Mouse (Mus musculus) liver, adult 2 months (tissue): ENCODE measurements around the gene Thsd7b. TPM values are rescaled to one million over a fixed set of nuclear protein-coding genes. Genes with fewer than 3 reads are reported as not detected.

ENCODE experiments used
- DNase-seq: peaks from one replicate; pipeline ENCODE4 v3.0.0-alpha.2; 2011; ENCODE audit warnings: low read depth, low spot score; ENCODE audit errors: extremely low read depth
- H3K27ac ChIP-seq: fragments of 200-500 bp; replicated peaks from 2 replicates; pipeline ENCODE4 v1.5.1; 2012; ENCODE audit warnings: low read depth, mild to moderate bottlenecking, control low read depth, inconsistent platforms, low read length; ENCODE audit not compliant: insufficient read depth
- H3K27me3 ChIP-seq: fragments of 200-500 bp; 2 replicates; pipeline ENCODE4 v1.6.1; 2012; ENCODE audit warnings: mild to moderate bottlenecking, moderate library complexity, low read length, inconsistent platforms; ENCODE audit not compliant: control insufficient read depth, insufficient read depth
- H3K36me3 ChIP-seq: fragments of 200-500 bp; 2 replicates; pipeline ENCODE4 v1.6.1; 2012; ENCODE audit warnings: low read length, inconsistent platforms; ENCODE audit not compliant: control insufficient read depth, insufficient read depth
- H3K4me1 ChIP-seq: fragments of 200-500 bp; 2 replicates; pipeline ENCODE4 v1.6.1; 2011; ENCODE audit warnings: low read length; ENCODE audit not compliant: control insufficient read depth, insufficient read depth
- H3K4me3 ChIP-seq: fragments of 200-500 bp; 2 replicates; pipeline ENCODE4 v1.5.1; 2011; ENCODE audit warnings: low read depth, mild to moderate bottlenecking, control low read depth, low read length, moderate library complexity; ENCODE audit not compliant: insufficient read depth
- H3K79me2 ChIP-seq: fragments of 200-500 bp; 2 replicates; pipeline ENCODE4 v1.6.1; 2012; ENCODE audit warnings: inconsistent platforms, mild to moderate bottlenecking, low read length, moderate library complexity; ENCODE audit not compliant: control insufficient read depth, insufficient read depth
- H3K9ac ChIP-seq: fragments of 200-500 bp; 2 replicates; pipeline ENCODE4 v1.6.1; 2012; ENCODE audit warnings: low read depth, mild to moderate bottlenecking, control low read depth, inconsistent platforms, low read length
- CTCF ChIP-seq: fragments of 200-500 bp; IDR thresholded peaks from 2 replicates; pipeline ENCODE4 v1.5.1; 2011; ENCODE audit warnings: low read depth, low read length, control low read depth
- POLR2A ChIP-seq: fragments of 200-500 bp; IDR thresholded peaks from 2 replicates; pipeline ENCODE4 v1.6.1; 2011; ENCODE audit warnings: low read length, control low read depth; ENCODE audit not compliant: insufficient read depth; ENCODE audit errors: extremely low read depth
- WGBS: fragments of 180-500 bp; shearing (Covaris S2); methylation state at CpG from one replicate; pipeline ENCODE4 v1.1.7; 2018; 5-methylcytosine and 5-hydroxymethylcytosine counted together
- polyA plus RNA-seq: library from polyadenylated mRNA; depleted of rRNA; stranded (reverse); fragments of >200 nt; gene quantifications from 2 replicates; pipeline ENCODE4 v1.2.3, GENCODE M21; 2012; rRNA removed
- total RNA-seq: library from RNA; depleted of rRNA; stranded (reverse); fragments of >200 nt; gene quantifications from 2 replicates; pipeline ENCODE4 v1.2.3, GENCODE M21; 2014; rRNA removed

The Thsd7b gene
- total RNA-seq, result not detected in 2 replicates
- polyA plus RNA-seq, result not detected in 2 replicates

- Histone ChIP-seq H3K79me2 (no peaks in the 10 kb centered on the region), H3K4me3 (no peak within 1 kb of the TSS), H3K4me1 (no peaks in the 10 kb centered on the region), H3K9ac (no peak within 1 kb of the TSS), H3K27ac (no peak within 1 kb of the TSS), H3K36me3 (no peaks in the 10 kb centered on the region), H3K27me3 (peaks cover 6% of the 10 kb centered on the region)
- 2% methylated on average over 45 of the region's 45 CpGs for WGBS
- TF ChIP-seq POLR2A (no peak), CTCF (no peak)
- DNase-seq, result no peak
These were observed at the start of gene Thsd7b for GRCm38 (mm10) chr1:129272982-129273937. Gene Thsd7b (plus strand): TSS chr1:129273302.

- Histone ChIP-seq H3K9ac (no peak overlapping the region), H3K79me2 (no peaks in the 10 kb centered on the region), H3K36me3 (no peaks in the 10 kb centered on the region), H3K27me3 (no peaks in the 10 kb centered on the region), H3K4me1 (no peaks in the 10 kb centered on the region), H3K27ac (no peak overlapping the region), H3K4me3 (no peak overlapping the region)
- WGBS, result 55% methylated on average over 3 of the region's 3 CpGs
- DNase-seq, result peak; percentile 16
- TF ChIP-seq CTCF (0 out of 2 replicates have a peak, but pooled peaks have one; percentile 16), POLR2A (no peak)
These were observed 28.8 kb upstream of the Thsd7b start for GRCm38 (mm10) chr1:129244292-129244691.

- WGBS, result 33% methylated on average over 6 of the region's 6 CpGs
These were observed 22.2 kb upstream of the Thsd7b start for GRCm38 (mm10) chr1:129250704-129251443.

GRCm38 (mm10) chr1:129266684-129267083, 6.4 kb upstream of the Thsd7b start:
- Histone ChIP-seq H3K9ac (no peak overlapping the region), H3K27me3 (no peaks in the 10 kb centered on the region; the same call in 1 of the 2 replicates), H3K27ac (no peak overlapping the region), H3K4me1 (no peaks in the 10 kb centered on the region), H3K36me3 (no peaks in the 10 kb centered on the region), H3K4me3 (no peak overlapping the region), H3K79me2 (no peaks in the 10 kb centered on the region)
- DNase-seq, result no peak
- TF ChIP-seq POLR2A, result no peak
- no peak for TF ChIP-seq CTCF
- WGBS, result 73% methylated on average over 3 of the region's 3 CpGs

More at GRCm38 (mm10) chr1:129250704-129251443, 22.2 kb upstream of the Thsd7b start:
- Histone ChIP-seq H3K79me2 (no peaks in the 10 kb centered on the region), H3K27ac (no peak overlapping the region), H3K36me3 (no peaks in the 10 kb centered on the region), H3K4me3 (no peak overlapping the region), H3K27me3 (no peaks in the 10 kb centered on the region), H3K4me1 (no peaks in the 10 kb centered on the region; the same call in 1 of the 2 replicates), H3K9ac (no peak overlapping the region)
- TF ChIP-seq POLR2A (no peak), CTCF (no peak)
- peak; percentile 93 for DNase-seq

GRCm38 (mm10) chr1:129304173-129304572, 31.1 kb downstream of the Thsd7b start:
- H3K79me2 ChIP-seq, result no peaks in the 10 kb centered on the region
- H3K36me3 ChIP-seq, result no peaks in the 10 kb centered on the region
- TF ChIP-seq POLR2A (no peak), CTCF (no peak)
- no peak overlapping the region for H3K9ac ChIP-seq
- no peaks in the 10 kb centered on the region for H3K4me1 ChIP-seq
- WGBS, result 80% methylated on average over 1 of the region's 1 CpGs
- no peak for DNase-seq
- H3K4me3 ChIP-seq, result no peak overlapping the region
- no peak overlapping the region for H3K27ac ChIP-seq
- no peaks in the 10 kb centered on the region for H3K27me3 ChIP-seq
